Mouse (Mus musculus): ENCODE data around the gene Bax. TPM values are rescaled to one million over a fixed set of nuclear protein-coding genes. Genes with fewer than 3 reads are reported as not detected.
"Not testable (repeated sequence)": the region's sequence is repeated elsewhere in the genome, so short reads cannot be mapped to it uniquely, and the experiment has no call there.

The Bax gene
- total and polyA plus RNA-seq, 3 experiments: 87.2 to 342 (median 93.1) TPM

GRCm38 (mm10) chr7:45460377-45460776 lies 6.3 kb downstream of the Bax start:
- ATAC-seq (ENCODE audit: extremely low read depth, insufficient number of reproducible peaks, low FRiP score, poor library complexity, severe bottlenecking) (no peak), DNase-seq (ENCODE audit: low spot score) (no peak)
- Histone ChIP-seq H3K4me3 (ENCODE audit: low read depth, low read length) (peak overlapping the region; percentile 87; the same call in 1 of the 2 replicates), H3K36me3 (replicated peaks) (peaks cover 88% of the 10 kb centered on the region), H3K27me3 (ENCODE audit: insufficient read depth, low read length) (no peaks in the 10 kb centered on the region), H3K4me1 (ENCODE audit: insufficient read depth, low read depth, low read length) (peaks cover 69% of the 10 kb centered on the region), H3K9me3 (replicated peaks) (no peaks in the 10 kb centered on the region)
- TF ChIP-seq CTCF (IDR thresholded peaks at IDR 0.05; ENCODE audit: low read depth, low read length): no peak
- no peak for TF ChIP-seq GATA1 (IDR thresholded peaks at IDR 0.05; ENCODE audit: borderline replicate concordance, low read length)

DNA sequence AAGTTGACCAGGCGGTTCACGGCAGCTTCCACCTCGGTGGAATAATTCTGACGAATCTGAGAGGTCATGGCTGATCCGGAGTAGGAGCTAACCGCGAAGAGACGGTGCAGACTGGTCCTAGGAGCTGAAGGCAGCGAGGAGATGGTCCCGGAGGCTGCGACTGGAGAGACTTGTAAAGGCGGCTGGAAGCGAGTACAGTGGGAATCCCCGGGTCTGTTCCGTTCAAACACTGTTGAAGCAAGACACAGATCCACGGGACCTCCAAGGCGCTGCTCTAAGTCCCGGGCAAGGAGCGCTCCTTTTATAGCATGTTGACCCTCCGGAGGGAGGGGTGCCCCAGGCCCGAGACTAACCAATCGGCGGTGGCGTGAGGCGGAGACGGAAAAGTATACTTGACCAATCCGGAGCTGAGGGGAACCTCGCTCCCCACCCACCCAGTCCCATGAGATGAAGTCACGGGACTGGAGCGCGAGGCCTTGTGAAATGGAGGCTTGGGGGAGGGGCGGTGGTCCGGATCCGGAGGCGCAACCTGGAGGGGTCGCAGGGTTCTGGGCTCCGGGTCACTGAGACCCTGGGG lies 7.0 kb downstream of the Bax start, which contains the start of gene Ftl1:
TSS of gene Ftl1 (minus strand) at position 321 of the 577 bp plus-strand sequence.
- H3K9me3 ChIP-seq (replicated peaks); H3K27me3 ChIP-seq (ENCODE audit: insufficient read depth, low read length): not testable (repeated sequence)
- H3K36me3 ChIP-seq (replicated peaks): peaks cover 88% of the 10 kb centered on the region
- TF ChIP-seq POLR2AphosphoS5 (IDR thresholded peaks at IDR 0.05; ENCODE audit: insufficient replicate concordance, low read depth, low read length): peak; percentile 93
- H3K4me3 ChIP-seq (ENCODE audit: low read depth, low read length): peak within 1 kb of the TSS; percentile 87
- ATAC-seq (ENCODE audit: extremely low read depth, insufficient number of reproducible peaks, low FRiP score, poor library complexity, severe bottlenecking) (peak; percentile 79), DNase-seq (ENCODE audit: low spot score) (peak; percentile 99)
- H3K4me1 ChIP-seq (ENCODE audit: insufficient read depth, low read depth, low read length): peaks cover 67% of the 10 kb centered on the region

GRCm38 (mm10) chr7:45458748-45459563 lies 7.7 kb downstream of the Bax start:
- no peaks in the 10 kb centered on the region; the same call in 1 of the 2 replicates for H3K27me3 ChIP-seq (ENCODE audit: insufficient read depth, low read length)
- DNase-seq (ENCODE audit: low spot score) (peak; percentile 51), ATAC-seq (ENCODE audit: extremely low read depth, insufficient number of reproducible peaks, low FRiP score, poor library complexity, severe bottlenecking) (no peak; the same call in 1 of the 2 replicates)
- H3K4me1 ChIP-seq (ENCODE audit: insufficient read depth, low read depth, low read length): peaks cover 65% of the 10 kb centered on the region
- peak overlapping the region; percentile 87 for H3K4me3 ChIP-seq (ENCODE audit: low read depth, low read length)
- TF ChIP-seq GATA2 (IDR thresholded peaks at IDR 0.05; ENCODE audit: borderline replicate concordance, low read depth, low read length) (no peak), CTCF (IDR thresholded peaks at IDR 0.05; ENCODE audit: low read depth, low read length) (no peak), GATA1 (IDR thresholded peaks at IDR 0.05; ENCODE audit: borderline replicate concordance, low read length) (no peak), POLR2AphosphoS5 (IDR thresholded peaks at IDR 0.05; ENCODE audit: insufficient replicate concordance, low read depth, low read length) (peak; percentile 88; the same call in 1 of the 2 replicates)
- H3K36me3 ChIP-seq (replicated peaks): peaks cover 90% of the 10 kb centered on the region
- no peaks in the 10 kb centered on the region for H3K9me3 ChIP-seq (replicated peaks)

GRCm38 (mm10) chr7:45457204-45458060 lies 9.3 kb downstream of the Bax start:
- Histone ChIP-seq H3K4me1 (ENCODE audit: insufficient read depth, low read depth, low read length) (peaks cover 54% of the 10 kb centered on the region), H3K36me3 (replicated peaks) (peaks cover 89% of the 10 kb centered on the region), H3K9me3 (replicated peaks) (no peaks in the 10 kb centered on the region), H3K4me3 (ENCODE audit: low read depth, low read length) (peak overlapping the region; percentile 87), H3K27me3 (ENCODE audit: insufficient read depth, low read length) (no peaks in the 10 kb centered on the region; the same call in 1 of the 2 replicates)
- DNase-seq (ENCODE audit: low spot score) (peak; percentile 43), ATAC-seq (ENCODE audit: extremely low read depth, insufficient number of reproducible peaks, low FRiP score, poor library complexity, severe bottlenecking) (peak; percentile 23)
- TF ChIP-seq CTCF (IDR thresholded peaks at IDR 0.05; ENCODE audit: low read depth, low read length) (no peak), POLR2AphosphoS5 (IDR thresholded peaks at IDR 0.05; ENCODE audit: insufficient replicate concordance, low read depth, low read length) (peak; percentile 90; the same call in 1 of the 2 replicates)

GRCm38 (mm10) chr7:45456721-45457203 lies 9.9 kb downstream of the Bax start:
- ATAC-seq (ENCODE audit: extremely low read depth, insufficient number of reproducible peaks, low FRiP score, poor library complexity, severe bottlenecking) (no peak), DNase-seq (ENCODE audit: low spot score) (no peak)
- Histone ChIP-seq H3K9me3 (replicated peaks) (no peaks in the 10 kb centered on the region), H3K36me3 (replicated peaks) (peaks cover 89% of the 10 kb centered on the region), H3K4me3 (ENCODE audit: low read depth, low read length) (peak overlapping the region; percentile 87; the same call in 1 of the 2 replicates), H3K27me3 (ENCODE audit: insufficient read depth, low read length) (no peaks in the 10 kb centered on the region; the same call in 1 of the 2 replicates), H3K4me1 (ENCODE audit: insufficient read depth, low read depth, low read length) (peaks cover 50% of the 10 kb centered on the region)
- TF ChIP-seq POLR2AphosphoS5 (IDR thresholded peaks at IDR 0.05; ENCODE audit: insufficient replicate concordance, low read depth, low read length): no peak
- no peak for TF ChIP-seq CTCF (IDR thresholded peaks at IDR 0.05; ENCODE audit: low read depth, low read length)
- TF ChIP-seq GATA2 (IDR thresholded peaks at IDR 0.05; ENCODE audit: borderline replicate concordance, low read depth, low read length): no peak
- TF ChIP-seq GATA1 (IDR thresholded peaks at IDR 0.05; ENCODE audit: borderline replicate concordance, low read length): no peak
- no peak for TF ChIP-seq TAL1 (conservative IDR thresholded peaks at IDR 0.05; ENCODE audit: low read depth, low read length)
